Mouse (Mus musculus): ENCODE results near the gene Neb. TPM values are rescaled to one million over a fixed set of nuclear protein-coding genes. Genes with fewer than 3 reads are reported as not detected.
A peak's percentile ranks its signal among the peaks of the same experiment; 100 is the strongest.

The Neb gene
- total RNA-seq, 1 experiment from 2014 or later, result 0.93 TPM

DNA sequence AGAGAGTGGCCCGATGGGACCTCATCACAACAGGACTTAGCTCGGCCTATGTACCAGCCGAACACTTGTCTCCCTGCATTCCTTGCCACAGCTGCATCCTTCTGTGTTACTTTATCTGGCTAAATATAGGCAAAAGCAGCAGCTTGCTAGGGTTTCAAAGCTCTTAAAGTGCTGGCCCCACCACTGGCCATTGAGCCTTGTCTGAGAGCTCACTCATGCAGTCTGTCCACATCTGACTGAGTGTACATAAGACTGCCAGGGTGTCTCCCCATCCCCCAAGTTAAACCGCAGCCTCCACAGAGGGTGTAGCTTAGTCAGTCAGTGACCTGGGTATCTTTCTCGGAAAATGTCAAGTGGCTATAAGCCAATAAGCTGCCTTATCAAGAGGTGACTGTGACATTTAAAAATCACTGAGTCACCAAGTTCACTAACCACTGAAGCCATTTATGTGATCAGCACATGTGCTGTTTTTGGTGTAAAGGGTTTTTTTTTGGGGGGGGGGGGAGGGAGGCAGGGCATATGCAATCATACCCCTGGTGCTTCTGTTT lies 59.2 kb downstream of the Neb start:
- ATAC-seq (ENCODE audit: extremely low read depth, insufficient number of reproducible peaks, low FRiP score, poor library complexity, severe bottlenecking), result no peak

DNA sequence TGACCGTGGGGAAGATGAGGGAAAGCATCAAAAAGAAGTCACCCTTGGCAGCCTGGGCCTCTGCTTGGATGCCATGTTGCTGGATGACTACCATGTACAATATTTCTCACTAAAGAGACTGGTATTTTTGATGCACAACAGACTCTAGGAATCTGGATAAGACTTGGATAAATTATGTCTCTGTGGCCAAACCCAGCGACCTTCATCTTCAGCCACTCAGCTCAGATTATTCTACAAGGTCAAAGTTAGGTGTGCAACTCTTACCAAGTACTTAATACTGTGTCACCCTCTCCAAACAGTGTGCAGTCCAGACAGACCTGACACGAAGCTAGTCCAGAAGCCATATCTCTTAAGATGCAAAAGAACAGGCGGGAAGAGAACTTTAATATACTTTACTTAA lies 60.8 kb downstream of the Neb start:
- no peak for ATAC-seq (ENCODE audit: extremely low read depth, insufficient number of reproducible peaks, low FRiP score, poor library complexity, severe bottlenecking)

DNA sequence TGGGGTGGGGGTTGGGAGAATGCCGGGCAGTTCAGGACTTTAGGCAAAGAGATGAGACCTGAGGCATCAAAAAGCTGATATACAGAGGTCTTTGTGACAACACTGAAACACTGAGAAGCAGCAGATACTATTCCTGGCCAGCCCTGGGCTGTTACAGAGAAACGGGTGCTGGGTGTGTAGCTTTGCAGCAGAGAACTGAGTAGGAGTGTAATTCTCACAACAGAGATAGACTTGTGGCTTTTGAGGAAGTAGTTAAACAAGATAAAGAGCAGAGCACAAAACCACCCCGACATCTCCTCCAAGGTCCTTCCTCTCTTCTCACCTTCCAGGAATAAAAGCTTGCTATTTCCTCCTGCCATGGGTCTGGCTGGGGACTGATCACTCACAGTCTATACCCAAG lies 62.5 kb downstream of the Neb start:
- no peak for ATAC-seq (ENCODE audit: extremely low read depth, insufficient number of reproducible peaks, low FRiP score, poor library complexity, severe bottlenecking)

DNA sequence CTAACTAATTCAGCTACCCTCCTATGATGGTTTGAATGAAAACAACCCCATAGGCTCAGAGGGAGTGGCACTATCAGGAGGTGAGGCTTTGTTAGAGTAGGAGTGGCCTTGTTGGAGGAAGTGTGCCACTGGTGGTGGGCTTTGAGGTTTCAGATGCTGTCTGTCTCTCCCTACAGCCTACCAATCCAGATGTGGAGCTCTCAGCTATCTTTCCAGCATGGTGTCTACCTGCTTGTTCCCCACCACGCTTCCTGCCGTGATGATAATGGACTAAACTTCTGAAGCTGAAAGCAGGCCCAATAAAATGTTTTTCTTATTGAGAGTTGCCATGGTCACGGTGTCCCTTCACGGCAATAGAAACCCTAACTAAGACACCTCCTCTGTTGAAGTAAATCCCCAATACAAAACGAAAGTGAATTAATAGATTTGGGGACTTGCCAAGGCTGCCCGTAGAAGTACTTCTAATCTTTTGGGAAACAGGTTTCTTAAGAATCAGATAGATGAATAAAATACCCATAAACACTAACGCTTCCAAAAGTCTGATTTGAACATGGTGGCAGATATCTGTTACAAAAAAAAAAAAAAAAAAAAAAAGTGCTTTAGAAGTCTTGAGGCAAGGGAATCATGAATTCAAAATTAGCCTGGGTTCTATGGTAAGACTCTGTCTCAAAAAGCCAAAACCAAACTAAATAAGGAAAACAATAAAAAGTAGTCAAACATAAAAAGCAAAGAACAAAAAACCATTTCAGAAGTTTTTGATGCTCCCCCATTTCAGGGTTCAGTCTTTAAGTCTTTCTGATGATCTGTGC lies 63.1 kb downstream of the Neb start:
- peak; percentile 48; the same call in 1 of the 2 replicates for ATAC-seq (ENCODE audit: extremely low read depth, insufficient number of reproducible peaks, low FRiP score, poor library complexity, severe bottlenecking)

DNA sequence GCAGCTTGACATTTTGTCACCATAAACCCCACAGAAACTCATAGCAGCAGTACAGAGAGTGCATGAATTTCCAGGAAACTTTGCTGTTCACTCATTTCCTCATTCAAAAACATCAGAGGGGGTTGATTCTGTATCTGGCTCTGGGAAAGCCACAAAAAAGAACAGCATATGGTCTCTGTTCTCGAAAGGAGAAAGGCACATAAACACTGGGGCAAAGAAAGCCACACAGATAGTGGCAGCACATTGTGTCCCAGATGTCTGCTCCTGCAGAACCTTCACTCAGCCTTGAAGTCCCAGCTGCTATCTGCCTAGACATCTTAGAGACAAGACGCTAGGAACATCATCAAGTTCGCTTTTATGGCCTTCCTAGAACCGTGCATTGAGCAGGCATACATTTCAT lies 67.5 kb downstream of the Neb start:
- no peak for ATAC-seq (ENCODE audit: extremely low read depth, insufficient number of reproducible peaks, low FRiP score, poor library complexity, severe bottlenecking)

DNA sequence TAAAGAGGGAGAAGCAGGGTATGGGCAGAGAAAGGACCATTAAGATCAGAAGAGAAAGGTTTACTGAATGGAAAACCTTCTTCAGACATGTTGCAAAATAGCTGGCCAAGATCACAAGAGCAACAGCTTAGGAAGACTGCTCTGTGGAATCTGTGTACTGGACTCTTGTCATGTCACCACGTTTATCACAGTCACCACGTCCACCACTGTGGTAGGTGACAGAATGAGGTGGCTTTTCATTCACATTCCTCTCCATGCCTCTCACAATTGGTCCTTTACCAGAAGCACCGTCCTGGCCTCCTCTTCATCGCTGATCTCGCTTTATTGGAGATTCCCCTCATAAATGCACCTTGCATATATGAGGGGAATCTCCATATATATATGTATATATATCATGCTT lies 71.6 kb downstream of the Neb start:
- ATAC-seq (ENCODE audit: extremely low read depth, insufficient number of reproducible peaks, low FRiP score, poor library complexity, severe bottlenecking), result no peak

DNA sequence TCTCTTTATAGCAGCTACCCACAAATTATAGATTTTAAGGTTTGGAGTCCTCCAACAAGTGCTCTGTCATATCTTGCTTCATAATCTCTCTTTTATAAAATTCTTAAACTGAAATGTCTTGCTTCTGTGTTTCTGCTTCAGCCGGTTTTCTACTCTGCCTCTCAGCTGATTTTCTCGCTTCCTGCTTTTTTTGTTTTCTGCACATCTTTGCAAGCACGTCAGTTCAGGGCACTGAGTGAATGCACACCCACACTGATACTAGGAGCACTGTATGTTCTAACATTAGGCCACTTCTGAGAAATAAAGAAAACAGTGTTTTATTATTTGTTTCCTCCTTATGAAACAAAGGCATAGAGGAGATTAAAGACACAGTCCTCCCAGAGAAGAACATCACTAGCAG lies 73.7 kb downstream of the Neb start:
- no peak for ATAC-seq (ENCODE audit: extremely low read depth, insufficient number of reproducible peaks, low FRiP score, poor library complexity, severe bottlenecking)

DNA sequence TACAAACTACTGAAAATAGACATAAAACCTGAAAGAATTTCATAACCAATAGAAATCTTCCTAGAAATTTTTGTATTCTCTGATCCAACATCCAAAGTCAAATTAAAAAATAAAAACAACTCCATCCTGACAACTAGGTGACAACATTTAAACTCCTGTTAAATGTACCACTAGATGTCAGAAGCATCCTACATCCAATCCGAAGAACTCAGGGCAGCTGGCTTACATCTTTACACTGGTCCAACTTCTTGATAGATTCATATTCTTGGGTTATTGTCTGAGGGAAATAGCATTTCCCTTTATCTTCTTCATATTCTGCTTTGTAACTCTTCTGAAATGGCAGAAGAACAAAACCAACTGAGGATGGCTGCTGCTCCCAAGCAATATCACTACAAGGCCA lies 74.9 kb downstream of the Neb start:
- ATAC-seq (ENCODE audit: extremely low read depth, insufficient number of reproducible peaks, low FRiP score, poor library complexity, severe bottlenecking), result no peak

DNA sequence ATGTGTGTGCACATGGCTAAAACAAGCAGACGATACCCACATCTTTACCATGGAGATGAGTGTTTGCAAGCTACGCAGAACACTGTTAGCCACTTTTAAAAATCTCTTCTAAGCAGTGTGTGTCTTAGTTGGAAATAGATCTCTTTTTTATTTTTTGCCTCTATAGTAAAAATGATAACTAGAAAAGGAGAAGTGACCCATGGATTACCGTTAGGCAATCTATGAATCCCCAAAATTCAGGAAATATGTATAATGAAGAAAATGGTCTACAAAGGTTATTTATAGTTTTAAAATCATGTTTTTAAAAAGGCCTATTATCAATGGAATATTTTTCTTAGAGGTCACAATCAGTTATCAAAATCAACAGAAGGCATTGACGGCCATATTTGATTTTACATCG lies 80.3 kb downstream of the Neb start:
- ATAC-seq (ENCODE audit: extremely low read depth, insufficient number of reproducible peaks, low FRiP score, poor library complexity, severe bottlenecking), result no peak

DNA sequence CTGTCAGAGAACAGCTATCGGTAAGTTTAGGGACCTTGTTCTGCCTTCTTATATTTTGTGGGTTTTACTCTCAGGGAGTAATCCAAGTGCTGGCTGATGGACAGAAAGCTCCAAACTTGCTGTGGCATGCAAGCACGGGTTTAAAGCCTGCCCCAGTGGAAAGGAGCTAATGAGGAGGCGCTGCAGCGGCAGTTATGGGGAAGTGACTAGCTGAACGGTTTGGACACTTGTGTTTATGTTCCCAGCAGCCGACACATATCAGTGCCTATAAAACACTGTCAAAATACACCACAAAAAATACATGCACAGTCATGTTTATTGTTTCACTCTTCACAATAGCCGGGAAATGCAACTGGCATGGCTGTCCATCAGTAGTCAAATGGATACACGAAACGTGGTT lies 81.5 kb downstream of the Neb start:
- ATAC-seq (ENCODE audit: extremely low read depth, insufficient number of reproducible peaks, low FRiP score, poor library complexity, severe bottlenecking), result no peak

DNA sequence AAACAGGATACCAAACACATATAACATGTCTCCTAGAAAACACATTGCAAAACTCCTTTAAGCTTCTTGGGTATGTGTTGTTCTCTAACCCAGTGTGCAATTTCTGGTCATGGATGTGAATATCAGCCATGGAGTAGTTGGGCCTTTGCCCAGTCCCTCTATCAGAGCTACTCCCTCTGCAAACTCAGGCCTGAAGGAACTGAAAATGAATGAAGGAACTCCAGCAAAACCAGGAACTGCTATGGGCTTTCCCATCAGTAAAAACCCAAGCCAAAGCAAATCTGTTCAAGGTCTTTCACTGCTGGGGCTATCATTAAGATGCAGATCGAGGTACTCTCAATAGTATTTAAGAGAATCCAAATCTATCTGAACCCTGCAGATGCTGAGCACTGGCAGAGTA lies 90.8 kb downstream of the Neb start:
- ATAC-seq (ENCODE audit: extremely low read depth, insufficient number of reproducible peaks, low FRiP score, poor library complexity, severe bottlenecking), result no peak

DNA sequence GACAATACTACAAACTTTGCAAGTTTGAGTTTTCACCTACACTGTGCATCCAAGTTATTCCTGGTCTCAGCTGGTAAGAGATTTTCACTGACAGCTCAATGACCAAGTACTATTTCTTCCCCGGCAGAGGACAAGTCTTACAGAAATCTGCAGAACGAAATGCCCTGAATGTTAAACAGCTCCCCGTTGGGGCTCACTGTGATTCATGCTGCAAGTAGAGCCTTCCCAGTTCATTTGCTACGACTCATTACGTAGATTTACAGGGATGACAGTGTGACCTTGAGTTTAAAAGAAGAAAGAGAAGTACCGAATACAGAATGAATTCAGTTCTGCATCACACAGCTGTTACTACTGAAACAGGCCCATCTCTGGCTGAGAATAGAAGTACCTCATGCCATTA lies 91.9 kb downstream of the Neb start:
- no peak for ATAC-seq (ENCODE audit: extremely low read depth, insufficient number of reproducible peaks, low FRiP score, poor library complexity, severe bottlenecking)

DNA sequence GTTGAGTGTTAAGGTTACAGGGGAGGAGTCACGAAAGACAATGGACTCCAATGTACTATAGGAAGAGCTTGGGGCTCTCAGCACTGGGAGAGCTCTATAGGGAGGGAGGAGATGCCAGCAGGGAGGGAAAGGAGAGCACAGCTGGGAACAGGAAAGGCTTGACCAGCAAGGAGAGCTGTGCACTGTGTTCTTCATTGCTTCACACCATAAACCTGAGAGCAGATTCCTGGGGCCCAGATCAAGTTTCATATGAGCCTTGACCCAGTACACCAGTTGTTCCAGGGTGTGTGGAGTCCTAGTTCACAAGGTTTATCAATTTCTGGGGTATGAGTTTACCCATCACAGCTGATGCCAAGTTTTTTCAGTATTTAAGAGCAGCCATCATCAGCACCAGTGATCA lies 106.1 kb downstream of the Neb start:
- no peak for ATAC-seq (ENCODE audit: extremely low read depth, insufficient number of reproducible peaks, low FRiP score, poor library complexity, severe bottlenecking)

DNA sequence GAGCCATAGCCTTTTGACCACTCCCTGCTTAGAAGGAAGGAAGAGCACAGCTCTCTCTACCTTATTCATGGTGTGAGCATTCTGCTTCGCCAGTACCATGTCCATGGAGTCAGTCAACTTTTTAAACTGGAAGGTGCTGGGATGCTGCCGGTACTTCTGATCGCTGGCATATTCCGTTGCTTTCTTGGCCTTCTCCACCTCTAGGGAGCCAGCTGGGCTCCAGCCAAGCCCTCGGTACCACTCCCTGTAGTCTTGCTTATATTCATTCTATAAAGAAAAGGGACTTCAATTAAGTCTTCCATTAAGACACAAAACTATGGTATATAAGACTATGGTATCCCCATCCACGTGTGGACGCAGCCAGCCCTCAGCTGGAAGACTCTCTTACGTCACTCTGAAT lies 107.4 kb downstream of the Neb start:
- ATAC-seq (ENCODE audit: extremely low read depth, insufficient number of reproducible peaks, low FRiP score, poor library complexity, severe bottlenecking), result no peak

DNA sequence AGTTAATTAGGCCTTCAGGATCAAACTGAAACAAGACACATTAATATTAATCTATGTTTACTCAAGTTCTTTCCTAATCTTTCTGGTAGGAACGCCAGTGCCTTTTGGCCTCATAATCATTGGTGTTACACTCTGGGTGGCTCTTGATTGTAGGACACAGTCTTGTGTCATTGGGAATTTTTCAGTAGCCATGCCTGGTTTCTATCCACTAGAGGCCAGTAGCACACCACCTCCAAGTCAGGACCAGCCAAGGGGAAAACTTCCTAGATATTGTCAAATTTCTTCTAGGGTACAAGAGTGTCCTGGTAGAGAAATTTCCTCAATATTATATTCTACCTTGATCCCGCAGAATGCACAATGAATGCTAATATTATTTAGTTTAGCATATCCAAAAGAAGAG lies 116.1 kb downstream of the Neb start:
- ATAC-seq (ENCODE audit: extremely low read depth, insufficient number of reproducible peaks, low FRiP score, poor library complexity, severe bottlenecking), result no peak

DNA sequence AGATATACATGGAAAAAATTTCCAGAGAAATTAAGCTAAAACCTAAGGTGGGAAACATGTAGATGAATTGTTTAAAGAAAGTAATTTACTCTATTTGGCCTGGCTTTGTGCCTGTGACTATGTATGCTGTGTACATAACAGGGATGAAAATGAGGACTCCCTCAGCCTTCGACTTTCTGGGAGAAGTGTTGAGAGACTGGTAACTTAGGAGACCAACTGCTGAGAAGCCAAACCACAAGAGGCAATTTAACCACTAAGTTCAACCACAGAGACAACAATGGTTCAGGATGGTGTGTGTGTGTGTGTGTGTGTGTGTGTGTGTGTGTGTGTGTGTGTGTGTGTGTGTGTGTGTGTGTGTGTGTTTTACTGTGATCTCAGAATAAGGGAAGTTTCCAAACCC lies 126.2 kb downstream of the Neb start:
- no peak for ATAC-seq (ENCODE audit: extremely low read depth, insufficient number of reproducible peaks, low FRiP score, poor library complexity, severe bottlenecking)

DNA sequence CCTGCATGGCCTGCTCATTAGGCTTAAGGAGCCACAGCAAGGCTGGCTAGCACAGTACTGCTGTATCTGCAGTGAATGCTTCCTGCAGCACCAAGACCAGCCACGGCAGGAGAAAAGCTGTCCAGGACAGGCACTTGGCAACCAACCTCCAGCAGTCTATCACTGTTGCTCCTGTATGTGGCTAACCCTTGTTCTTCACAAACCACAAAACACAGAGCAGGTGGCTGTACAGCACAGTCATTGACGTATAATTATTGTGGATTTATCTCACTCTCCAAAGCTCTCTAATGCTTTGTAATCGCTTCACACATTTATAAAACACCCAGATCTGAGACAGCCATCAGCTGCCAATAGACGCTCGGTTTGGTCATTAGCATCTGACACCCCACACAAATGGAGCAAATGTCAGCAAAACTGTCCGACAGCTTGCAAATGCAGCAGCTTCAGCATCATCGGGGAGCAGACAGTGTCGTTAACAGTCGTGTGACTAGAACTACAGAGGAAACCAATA lies 129.9 kb downstream of the Neb start:
- ATAC-seq (ENCODE audit: extremely low read depth, insufficient number of reproducible peaks, low FRiP score, poor library complexity, severe bottlenecking), result no peak

DNA sequence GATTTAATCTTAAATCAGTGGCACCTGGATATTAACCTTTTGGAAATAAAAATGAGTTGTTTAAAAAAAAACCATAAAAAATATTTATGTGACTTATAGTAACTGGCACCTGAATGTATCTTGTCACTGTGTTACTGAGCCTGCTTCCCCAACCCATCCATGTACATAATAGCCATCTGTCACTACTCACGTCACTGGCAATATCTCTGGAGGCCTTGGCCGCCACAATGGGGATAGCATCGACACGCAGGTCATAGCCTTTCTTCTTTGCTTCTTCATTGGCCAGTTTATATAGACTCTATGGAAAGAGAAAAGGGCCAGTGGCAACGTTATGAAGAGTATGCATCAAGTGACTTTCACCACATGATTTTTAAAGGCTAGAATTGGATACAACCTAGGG lies 133.2 kb downstream of the Neb start:
- no peak for ATAC-seq (ENCODE audit: extremely low read depth, insufficient number of reproducible peaks, low FRiP score, poor library complexity, severe bottlenecking)

DNA sequence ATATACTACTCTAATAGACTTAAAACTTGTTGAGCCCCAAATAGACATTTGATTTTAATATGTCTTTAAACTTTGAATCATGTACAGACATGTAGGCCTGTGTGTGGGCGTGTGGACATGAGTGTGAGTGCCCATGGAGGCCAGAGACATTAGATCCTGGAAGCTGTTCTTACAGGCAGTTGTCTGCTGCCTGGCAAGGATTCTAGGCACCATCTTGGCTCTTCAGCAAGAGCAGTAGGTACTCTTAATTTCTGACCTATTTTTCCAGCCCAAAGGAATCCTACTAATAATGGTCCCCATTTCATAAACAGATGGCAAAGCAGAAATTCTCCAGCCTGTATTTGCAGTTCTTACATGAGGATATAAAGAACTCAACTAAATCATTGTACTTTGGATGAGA lies 135.6 kb downstream of the Neb start:
- ATAC-seq (ENCODE audit: extremely low read depth, insufficient number of reproducible peaks, low FRiP score, poor library complexity, severe bottlenecking), result no peak

DNA sequence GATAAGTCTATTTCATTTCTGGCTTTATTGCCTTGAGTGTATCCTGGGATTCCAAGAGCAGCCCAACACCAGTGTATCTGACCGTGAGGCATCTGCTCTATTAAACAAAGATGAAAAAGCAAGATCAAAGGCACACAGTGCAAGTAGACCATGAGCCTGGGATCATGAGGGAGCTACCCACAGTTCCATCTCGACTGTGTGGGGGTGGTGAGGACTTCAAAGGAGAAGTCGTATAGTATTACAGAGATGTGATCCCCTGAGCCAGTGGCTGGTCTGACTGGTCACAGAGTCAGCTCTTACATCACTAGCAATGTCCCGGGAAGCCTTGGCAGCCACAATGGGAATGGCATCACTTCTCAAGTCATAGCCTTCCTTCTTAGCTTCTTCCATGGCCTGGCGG lies 140.4 kb downstream of the Neb start:
- no peak for ATAC-seq (ENCODE audit: extremely low read depth, insufficient number of reproducible peaks, low FRiP score, poor library complexity, severe bottlenecking)

DNA sequence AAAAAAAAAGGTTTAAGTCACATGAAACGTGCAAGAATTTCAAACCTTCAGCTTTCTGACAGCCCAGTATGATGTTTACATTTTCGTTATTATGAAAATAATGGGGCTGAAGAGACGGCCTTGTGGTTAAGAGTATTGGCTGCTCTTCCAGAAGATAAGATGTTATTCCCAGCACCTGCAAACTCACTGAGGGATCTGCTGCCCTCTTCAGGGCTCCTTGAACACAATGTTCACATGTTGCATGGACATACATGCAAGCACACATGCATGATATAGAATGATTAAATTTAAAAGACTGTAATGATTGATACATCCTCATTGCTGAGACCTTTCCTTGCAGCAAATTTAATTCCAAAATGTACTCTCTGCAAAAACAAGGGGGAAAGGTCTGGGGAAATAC lies 150.7 kb downstream of the Neb start:
- ATAC-seq (ENCODE audit: extremely low read depth, insufficient number of reproducible peaks, low FRiP score, poor library complexity, severe bottlenecking), result no peak
